Mouse (Mus musculus) myocyte (in vitro differentiated cells): Measurements from ENCODE around the gene Ispd. TPM values are rescaled to one million over a fixed set of nuclear protein-coding genes. Genes with fewer than 3 reads are reported as not detected.

Experiments
- H3K27me3 ChIP-seq: one replicate; pipeline ENCODE4 v1.6.1; 2011; ENCODE audit not compliant: control insufficient read depth, insufficient read depth, insufficient read length
- H3K36me3 ChIP-seq: one replicate; pipeline ENCODE4 v1.6.1; 2011; ENCODE audit not compliant: control insufficient read depth, insufficient read depth
- H3K4me2 ChIP-seq: one replicate; pipeline ENCODE4 v1.6.1; 2011; ENCODE audit warnings: low read depth, control low read depth
- H3K4me3 ChIP-seq: one replicate; pipeline ENCODE4 v1.5.1; 2011; ENCODE audit warnings: mild to moderate bottlenecking, control low read depth, moderate library complexity
- H3K79me2 ChIP-seq: one replicate; pipeline ENCODE4 v1.6.1; 2011; ENCODE audit not compliant: control insufficient read depth, insufficient read depth
- H3ac ChIP-seq: one replicate; pipeline ENCODE4 v1.6.1; 2011; ENCODE audit not compliant: control insufficient read depth, insufficient read length
- CEBPB ChIP-seq: IDR thresholded peaks from 2 replicates; pipeline ENCODE4 v1.6.1; 2011; ENCODE audit warnings: mild to moderate bottlenecking, moderate library complexity; ENCODE audit not compliant: poor library complexity, insufficient read depth, severe bottlenecking
- E2F4 ChIP-seq: IDR thresholded peaks from one replicate; pipeline ENCODE4 v1.6.1; 2011; ENCODE audit warnings: mild to moderate bottlenecking, control low read depth, moderate library complexity; ENCODE audit not compliant: insufficient read depth
- MAX ChIP-seq: IDR thresholded peaks from one replicate; pipeline ENCODE4 v1.6.1; 2011; ENCODE audit warnings: low read depth, mild to moderate bottlenecking, control low read depth
- MYOD1 ChIP-seq, 3 experiments: IDR thresholded peaks; one replicate each; pipeline ENCODE4 v1.6.1; 2011; ENCODE audit warnings: control low read depth in 2 of 3, low read depth in 2 of 3, mild to moderate bottlenecking in 2 of 3, moderate library complexity in 1 of 3; ENCODE audit not compliant: insufficient read length in 2 of 3, control insufficient read depth in 1 of 3
- MYOG ChIP-seq, 3 experiments: IDR thresholded peaks; one replicate each; pipeline ENCODE4 v1.6.1; 2011; ENCODE audit warnings: control low read depth in 2 of 3, low read depth in 2 of 3, mild to moderate bottlenecking in 2 of 3; ENCODE audit not compliant: insufficient read length in 2 of 3, control insufficient read depth in 1 of 3, insufficient read depth in 1 of 3
- POLR2A ChIP-seq: IDR thresholded peaks from one replicate; pipeline ENCODE4 v1.6.1; 2011; ENCODE audit warnings: low read depth, mild to moderate bottlenecking, control low read depth, moderate library complexity; ENCODE audit not compliant: insufficient read length
- POLR2AphosphoS2 ChIP-seq: IDR thresholded peaks from one replicate; pipeline ENCODE4 v1.6.1; 2011; ENCODE audit warnings: low read depth, control low read depth; ENCODE audit not compliant: insufficient read length
- REST ChIP-seq: IDR thresholded peaks from one replicate; pipeline ENCODE4 v1.6.1; 2011; ENCODE audit warnings: mild to moderate bottlenecking, control low read depth, moderate library complexity; ENCODE audit not compliant: insufficient read depth, insufficient read length
- SRF ChIP-seq: IDR thresholded peaks from one replicate; pipeline ENCODE4 v1.6.1; 2011; ENCODE audit warnings: low read depth; ENCODE audit not compliant: control insufficient read depth, insufficient read length
- TCF12 ChIP-seq: IDR thresholded peaks from one replicate; pipeline ENCODE4 v1.6.1; 2011; ENCODE audit warnings: mild to moderate bottlenecking, control low read depth; ENCODE audit not compliant: poor library complexity, insufficient read depth, severe bottlenecking
- TCF3 ChIP-seq: IDR thresholded peaks from one replicate; pipeline ENCODE4 v1.6.1; 2011; ENCODE audit warnings: low read depth, control low read depth; ENCODE audit not compliant: insufficient read length
- USF1 ChIP-seq: IDR thresholded peaks from one replicate; pipeline ENCODE4 v1.6.1; 2011; ENCODE audit warnings: low read depth, mild to moderate bottlenecking, control low read depth, moderate library complexity
- polyA plus RNA-seq: library from polyadenylated mRNA; unstranded; fragments of >200 nt; fragmentation: generic; extraction: Trizol; gene quantifications from one replicate; pipeline ENCODE4 v1.2.1, GENCODE M21; 2012; ENCODE audit warnings: missing spikeins

Ispd gene
- polyA plus RNA-seq, 1 experiment: 1.6 TPM

DNA sequence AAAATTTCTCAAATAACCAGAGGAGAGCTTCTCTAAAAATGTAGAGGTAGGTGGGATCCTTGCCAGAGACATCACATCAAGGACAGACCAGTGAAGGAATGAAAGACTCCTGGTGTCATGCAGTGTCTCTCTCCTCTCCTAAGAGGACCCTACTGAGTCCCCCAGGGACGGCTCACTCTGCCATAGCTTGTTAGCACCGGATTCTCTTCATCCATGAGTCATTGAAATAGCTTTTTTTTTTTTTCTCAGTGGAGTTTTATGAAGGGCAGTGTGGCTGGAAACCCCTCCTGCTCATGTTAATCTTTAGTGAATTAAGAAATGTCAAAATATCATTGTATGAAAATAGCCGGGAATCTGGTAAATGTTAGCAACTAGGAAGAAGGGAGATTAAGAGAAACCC lies 342.1 kb downstream of the Ispd start:
- Histone ChIP-seq H3ac (no peak overlapping the region), H3K4me2 (peak overlapping the region; percentile 82), H3K79me2 (no peaks in the 10 kb centered on the region), H3K4me3 (no peak overlapping the region), H3K27me3 (no peaks in the 10 kb centered on the region), H3K36me3 (no peaks in the 10 kb centered on the region)
- TF ChIP-seq USF1 (no peak), CEBPB (no peak), POLR2AphosphoS2 (no peak), MYOD1 (IDR thresholded peaks at IDR 0.05; ENCODE audit: control insufficient read depth in 1 of 3, insufficient read length in 2 of 3, low read depth in 2 of 3) (no peak), E2F4 (no peak)

DNA sequence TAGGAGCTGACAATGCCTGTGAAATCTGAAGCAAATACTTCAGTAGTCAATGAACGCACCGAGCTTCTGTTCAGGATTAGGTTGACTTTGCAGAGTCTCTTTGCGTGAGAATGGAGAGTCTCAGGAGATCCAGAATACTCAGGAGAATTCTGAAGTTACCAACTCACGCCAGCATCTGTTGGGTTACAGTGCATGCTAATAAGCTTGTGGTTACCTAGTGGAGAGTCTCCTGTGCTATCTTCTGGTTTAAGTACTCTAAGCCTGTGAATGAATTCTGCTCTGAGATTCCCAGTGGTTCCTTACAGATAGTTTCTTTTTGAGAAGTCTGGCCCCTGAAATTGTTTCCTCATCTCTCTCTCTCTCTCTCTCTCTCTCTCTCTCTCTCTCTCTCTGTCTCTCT lies 343.0 kb downstream of the Ispd start:
- H3K4me3 ChIP-seq: no peak overlapping the region
- H3K36me3 ChIP-seq: no peaks in the 10 kb centered on the region
- peak overlapping the region; percentile 59 for H3K4me2 ChIP-seq
- TF ChIP-seq E2F4 (no peak), TCF12 (no peak), SRF (no peak), POLR2AphosphoS2 (no peak), POLR2A (no peak), USF1 (no peak), MAX (no peak), MYOD1 (IDR thresholded peaks at IDR 0.05; ENCODE audit: control insufficient read depth in 1 of 3, insufficient read length in 2 of 3, low read depth in 2 of 3) (no peak), TCF3 (no peak), CEBPB (no peak), REST (no peak)
- no peaks in the 10 kb centered on the region for H3K79me2 ChIP-seq
- H3ac ChIP-seq: no peak overlapping the region
- no peaks in the 10 kb centered on the region for H3K27me3 ChIP-seq

DNA sequence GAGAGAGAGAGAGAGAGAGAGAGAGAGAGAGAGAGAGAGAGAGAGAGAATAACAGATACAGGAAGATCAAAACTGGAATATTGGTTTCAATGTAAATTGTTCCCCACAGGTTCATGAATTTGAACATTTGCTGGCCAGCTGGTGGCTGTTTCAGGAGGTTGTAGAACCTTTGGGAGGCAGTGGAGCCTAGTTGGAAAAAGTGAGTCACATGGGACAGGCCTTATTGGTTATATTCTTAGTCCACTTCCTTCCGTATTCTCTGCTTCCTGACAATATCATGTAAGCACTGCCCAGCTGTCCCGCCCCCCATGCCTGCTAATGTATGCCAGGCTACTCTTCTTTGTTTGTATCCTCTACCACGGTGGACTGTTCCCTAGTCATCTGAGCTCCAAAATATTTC lies 344.0 kb downstream of the Ispd start:
- TF ChIP-seq REST: no peak
- no peak for TF ChIP-seq USF1
- TF ChIP-seq SRF: no peak
- no peak for TF ChIP-seq CEBPB
- no peak for TF ChIP-seq POLR2AphosphoS2
- TF ChIP-seq MAX: no peak
- TF ChIP-seq POLR2A: no peak
- no peak for TF ChIP-seq TCF3
- TF ChIP-seq TCF12: no peak
- no peak for TF ChIP-seq E2F4
- TF ChIP-seq MYOD1 (IDR thresholded peaks at IDR 0.05; ENCODE audit: control insufficient read depth in 1 of 3, insufficient read length in 2 of 3, low read depth in 2 of 3): no peak
- no peak for TF ChIP-seq MYOG (IDR thresholded peaks at IDR 0.05; ENCODE audit: control insufficient read depth in 1 of 3, insufficient read depth in 1 of 3, insufficient read length in 2 of 3, low read depth in 2 of 3)
- Histone ChIP-seq H3K4me3 (no peak overlapping the region), H3K79me2 (no peaks in the 10 kb centered on the region), H3ac (no peak overlapping the region), H3K36me3 (no peaks in the 10 kb centered on the region), H3K4me2 (no peak overlapping the region), H3K27me3 (no peaks in the 10 kb centered on the region)

DNA sequence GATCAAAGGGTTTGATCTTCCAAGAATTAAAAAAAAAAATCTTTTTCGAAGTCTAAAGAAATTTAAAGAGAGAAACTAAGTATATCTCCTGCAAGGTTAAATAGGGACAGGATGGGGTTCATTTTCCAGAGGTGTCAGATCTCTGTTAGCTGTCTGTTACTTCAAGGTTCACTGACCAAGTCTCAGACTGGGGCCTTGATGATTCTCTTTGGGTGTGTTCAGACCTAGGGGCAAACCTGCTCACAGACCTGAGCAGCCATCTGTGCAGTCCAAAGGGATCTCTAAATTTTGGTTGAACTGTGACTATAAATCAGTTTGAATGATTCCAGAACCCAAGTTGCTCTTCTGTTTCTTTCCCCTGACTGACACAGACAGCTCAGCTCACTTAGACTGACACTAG lies 344.8 kb downstream of the Ispd start:
- H3K36me3 ChIP-seq: no peaks in the 10 kb centered on the region
- no peaks in the 10 kb centered on the region for H3K79me2 ChIP-seq
- H3K4me3 ChIP-seq: no peak overlapping the region
- no peak for TF ChIP-seq POLR2AphosphoS2
- TF ChIP-seq CEBPB: no peak
- no peak for TF ChIP-seq SRF
- TF ChIP-seq POLR2A: no peak
- no peak for TF ChIP-seq MYOD1 (IDR thresholded peaks at IDR 0.05; ENCODE audit: control insufficient read depth in 1 of 3, insufficient read length in 2 of 3, low read depth in 2 of 3)
- no peak for TF ChIP-seq TCF12
- no peak for TF ChIP-seq TCF3
- TF ChIP-seq E2F4: no peak
- no peak for TF ChIP-seq REST
- no peak for TF ChIP-seq USF1
- TF ChIP-seq MAX: no peak
- H3K27me3 ChIP-seq: no peaks in the 10 kb centered on the region
- H3K4me2 ChIP-seq: no peak overlapping the region
- H3ac ChIP-seq: no peak overlapping the region

DNA sequence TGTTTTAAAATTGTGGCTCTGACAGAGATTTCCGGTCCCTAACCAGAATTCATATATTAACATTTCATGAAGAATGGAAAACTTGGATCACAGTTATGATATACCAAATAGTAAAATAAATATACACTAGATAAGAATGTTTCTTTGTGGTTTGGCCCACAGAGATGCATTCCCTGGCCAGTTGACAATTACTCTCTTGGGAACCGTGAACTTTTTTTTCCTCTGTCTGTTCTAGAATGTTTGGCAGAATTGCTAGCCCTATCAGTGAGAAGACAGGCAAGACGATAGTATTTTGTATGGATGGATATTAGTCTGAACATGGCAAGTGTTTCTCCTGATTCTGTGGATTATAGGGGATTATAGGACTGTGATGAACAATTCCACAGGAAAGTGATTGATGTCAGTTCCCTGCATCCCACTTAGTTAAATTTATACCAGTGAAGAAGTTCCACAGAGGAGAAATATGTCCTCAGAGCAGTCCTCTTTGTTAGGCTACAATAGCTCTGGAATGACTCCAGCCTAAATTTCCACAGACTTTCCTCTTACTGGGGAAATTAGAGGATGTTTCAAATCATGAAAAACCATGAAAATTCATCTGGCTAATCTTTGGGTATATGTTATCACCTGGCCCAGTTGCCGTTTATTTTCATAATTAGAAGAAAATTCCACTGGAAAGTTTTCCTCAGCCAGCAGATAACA lies 352.6 kb downstream of the Ispd start:
- Histone ChIP-seq H3K4me2 (peak overlapping the region; percentile 8), H3K4me3 (no peak overlapping the region), H3ac (no peak overlapping the region), H3K79me2 (no peaks in the 10 kb centered on the region), H3K27me3 (no peaks in the 10 kb centered on the region), H3K36me3 (no peaks in the 10 kb centered on the region)
- no peak for TF ChIP-seq REST
- no peak for TF ChIP-seq CEBPB
- no peak for TF ChIP-seq POLR2A
- TF ChIP-seq E2F4: no peak
- TF ChIP-seq MYOG (IDR thresholded peaks at IDR 0.05; ENCODE audit: control insufficient read depth in 1 of 3, insufficient read depth in 1 of 3, insufficient read length in 2 of 3, low read depth in 2 of 3): no peak
- no peak for TF ChIP-seq USF1
- TF ChIP-seq MYOD1 (IDR thresholded peaks at IDR 0.05; ENCODE audit: control insufficient read depth in 1 of 3, insufficient read length in 2 of 3, low read depth in 2 of 3): no peak
- TF ChIP-seq TCF3: no peak
- no peak for TF ChIP-seq SRF
- TF ChIP-seq TCF12: no peak
- TF ChIP-seq POLR2AphosphoS2: no peak
- no peak for TF ChIP-seq MAX
